Mouse (Mus musculus) liver, adult (tissue): ENCODE measurements around the gene Kif1b.

Source experiments
- GATA4 ChIP-seq: IDR thresholded peaks from 2 replicates; pipeline ENCODE4 v1.6.1; 2014; ENCODE audit warnings: mild to moderate bottlenecking, low read length; ENCODE audit not compliant: insufficient replicate concordance

The Kif1b gene

GRCm38 (mm10) chr4:149307596-149308490 lies at the start of gene Kif1b:
Gene Kif1b, minus strand, starts transcription at chr4:149307693.
- no peak; the same call in 1 of the 2 replicates for TF ChIP-seq GATA4

- no peak for TF ChIP-seq GATA4
Measured at GRCm38 (mm10) chr4:149354671-149355070, 47.2 kb upstream of the Kif1b start.

GRCm38 (mm10) chr4:149351596-149352150 lies 44.2 kb upstream of the Kif1b start:
- TF ChIP-seq GATA4: no peak

- TF ChIP-seq GATA4: no peak
Measured at GRCm38 (mm10) chr4:149348963-149349362, 41.5 kb upstream of the Kif1b start.

GRCm38 (mm10) chr4:149345873-149346272 lies 38.4 kb upstream of the Kif1b start:
- no peak for TF ChIP-seq GATA4

GRCm38 (mm10) chr4:149344311-149344710 lies 36.8 kb upstream of the Kif1b start:
- no peak for TF ChIP-seq GATA4

GRCm38 (mm10) chr4:149340680-149341079 lies 33.2 kb upstream of the Kif1b start:
- TF ChIP-seq GATA4: no peak

GRCm38 (mm10) chr4:149339426-149340214 lies 32.1 kb upstream of the Kif1b start:
- TF ChIP-seq GATA4: no peak

- no peak for TF ChIP-seq GATA4
Measured at GRCm38 (mm10) chr4:149338137-149338536, 30.6 kb upstream of the Kif1b start.

GRCm38 (mm10) chr4:149337353-149337752 lies 29.9 kb upstream of the Kif1b start:
- TF ChIP-seq GATA4: no peak

GRCm38 (mm10) chr4:149336302-149336701 lies 28.8 kb upstream of the Kif1b start:
- TF ChIP-seq GATA4: no peak

- no peak for TF ChIP-seq GATA4
Measured at GRCm38 (mm10) chr4:149334881-149335280, 27.4 kb upstream of the Kif1b start.

GRCm38 (mm10) chr4:149332726-149333125 lies 25.2 kb upstream of the Kif1b start:
- no peak for TF ChIP-seq GATA4

GRCm38 (mm10) chr4:149330495-149330894 lies 23.0 kb upstream of the Kif1b start:
- TF ChIP-seq GATA4: no peak

- TF ChIP-seq GATA4: no peak
Measured at GRCm38 (mm10) chr4:149328735-149329134, 21.2 kb upstream of the Kif1b start.

- TF ChIP-seq GATA4: no peak
Measured at GRCm38 (mm10) chr4:149327281-149327680, 19.8 kb upstream of the Kif1b start.

GRCm38 (mm10) chr4:149325411-149326162 lies 18.1 kb upstream of the Kif1b start:
- no peak for TF ChIP-seq GATA4
